Mouse (Mus musculus) heart, postnatal 10 days (tissue): ENCODE measurements at regions not wholly inside any gene's neighbourhood (a gene's known extent, or its start where the extent isn't known, plus 50 kb on each side); places are given as distances from the start of the nearest gene placed in this dataset.
"Not testable (repeated sequence)": the region's sequence is repeated elsewhere in the genome, so short reads cannot be mapped to it uniquely, and the experiment has no call there.

Experiments
- DNase-seq, 2 experiments: peaks; one replicate each; pipeline ENCODE4 v3.0.0; 2021
- intact Hi-C: fragments of 180-260 bp; cut with DNase I; formaldehyde crosslinking; loops from one replicate; pipeline ENCODE4 v1.15.1; 2025

GRCm38 (mm10) chr13:107569477-107569876, 474.8 kb upstream of the Smim15 start:
- DNase-seq = no peak
- intact Hi-C loops = no loop called here

GRCm38 (mm10) chr13:107568701-107569121, 475.5 kb upstream of the Smim15 start:
- intact Hi-C loops = no loop called here
- DNase-seq = peak; percentile 15 to 21

GRCm38 (mm10) chr13:107562463-107562862, 481.8 kb upstream of the Smim15 start:
- DNase-seq = no peak
- intact Hi-C loops = no loop called here

GRCm38 (mm10) chr13:107561529-107561928, 482.7 kb upstream of the Smim15 start:
- intact Hi-C loops = no loop called here
- DNase-seq = no peak

- DNase-seq = no peak
- intact Hi-C loops = no loop called here
Measured at GRCm38 (mm10) chr13:107555958-107556357, 488.3 kb upstream of the Smim15 start.

GRCm38 (mm10) chr13:107554091-107554490, 490.2 kb upstream of the Smim15 start:
- DNase-seq = no peak
- intact Hi-C loops = no loop called here

- intact Hi-C loops = no loop called here
- no peak for DNase-seq
Measured at GRCm38 (mm10) chr13:107552165-107552564, 492.1 kb upstream of the Smim15 start.

GRCm38 (mm10) chr13:107549995-107550394, 494.3 kb upstream of the Smim15 start:
- DNase-seq, intact Hi-C loops: not testable (repeated sequence)

GRCm38 (mm10) chr13:107547073-107547472, 497.2 kb upstream of the Smim15 start:
- no peak for DNase-seq
- intact Hi-C loops = no loop called here

GRCm38 (mm10) chr13:107546181-107546900, 497.9 kb upstream of the Smim15 start:
- intact Hi-C loops = no loop called here
- no peak for DNase-seq

GRCm38 (mm10) chr13:107541635-107541955, 502.7 kb upstream of the Smim15 start:
- DNase-seq = no peak
- intact Hi-C loops = no loop called here

- DNase-seq = no peak
- intact Hi-C loops = no loop called here
Measured at GRCm38 (mm10) chr13:107540784-107541634, 503.2 kb upstream of the Smim15 start.

- intact Hi-C loops = no loop called here
- DNase-seq = no peak
Measured at GRCm38 (mm10) chr13:107540305-107540704, 503.9 kb upstream of the Smim15 start.

- DNase-seq = no peak
- intact Hi-C loops = no loop called here
Measured at GRCm38 (mm10) chr13:107539867-107540266, 504.4 kb upstream of the Smim15 start.

- no peak for DNase-seq
- intact Hi-C loops = no loop called here
Measured at GRCm38 (mm10) chr13:107539326-107539725, 504.9 kb upstream of the Smim15 start.

- intact Hi-C loops = no loop called here
- DNase-seq = no peak
Measured at GRCm38 (mm10) chr13:107535213-107535612, 509.0 kb upstream of the Smim15 start.

- intact Hi-C loops = no loop called here
Measured at GRCm38 (mm10) chr13:107533323-107533722, 510.9 kb upstream of the Smim15 start.

GRCm38 (mm10) chr13:107531528-107531927, 509.6 kb upstream of the Kif2a start:
- intact Hi-C loops = no loop called here

More at GRCm38 (mm10) chr13:107533323-107533722, 510.9 kb upstream of the Smim15 start:
- no peak for DNase-seq

GRCm38 (mm10) chr13:107531026-107531425, 509.1 kb upstream of the Kif2a start:
- intact Hi-C loops = no loop called here
- no peak for DNase-seq

More at GRCm38 (mm10) chr13:107531528-107531927, 509.6 kb upstream of the Kif2a start:
- no peak for DNase-seq

- DNase-seq = no peak
- intact Hi-C loops = no loop called here
Measured at GRCm38 (mm10) chr13:107530392-107530791, 508.5 kb upstream of the Kif2a start.

- no peak for DNase-seq
- intact Hi-C loops = no loop called here
Measured at GRCm38 (mm10) chr13:107528724-107529456, 507.0 kb upstream of the Kif2a start.
